In genomic region chr7:27592217-27592929, GRCm38 (mm10) we compare ENCODE assay signal across 8 mouse cellular contexts. TPM values are rescaled to one million over a fixed set of nuclear protein-coding genes. Genes with fewer than 3 reads are reported as not detected.
DNase-seq lines count a peak whose midpoint lies in the region; ATAC-seq and TF ChIP-seq lines count a peak whose summit lies in the region.

No protein-coding gene starts in this region.

- TF ChIP-seq POLR2A in bone marrow, adult 2 months (IDR thresholded peaks at IDR 0.05; ENCODE audit: borderline replicate concordance, control insufficient read depth, low read depth, low read length), result no peak

- no peaks in the 10 kb centered on the region for H3K27me3 ChIP-seq in neural tube, embryonic 11.5 days (ENCODE audit: control insufficient read depth, insufficient read depth, low read length)
- H3K27me3 ChIP-seq in forebrain, embryonic 16.5 days (replicated peaks; ENCODE audit: control insufficient read depth, insufficient read depth, low read length), result no peaks in the 10 kb centered on the region
- H3K27me3 ChIP-seq in intestine, postnatal 0 days (replicated peaks; ENCODE audit: control insufficient read depth, insufficient read depth, low read length), result no peaks in the 10 kb centered on the region
- no peaks in the 10 kb centered on the region for H3K27me3 ChIP-seq in lung, embryonic 14.5 days (ENCODE audit: insufficient read depth, low read length)

- H3K4me3 ChIP-seq in neural tube, embryonic 11.5 days (ENCODE audit: low read depth, low read length), result peak overlapping the region; percentile 67
- peak overlapping the region; percentile 92 for H3K4me3 ChIP-seq in bone marrow, adult 2 months (replicated peaks; ENCODE audit: control insufficient read depth, low read depth, low read length)
- peak overlapping the region; percentile 84 for H3K4me3 ChIP-seq in forebrain, embryonic 16.5 days (replicated peaks; ENCODE audit: low read length)
- H3K4me3 ChIP-seq in intestine, postnatal 0 days (ENCODE audit: low read depth, low read length), result peak overlapping the region; percentile 81
- H3K4me3 ChIP-seq in lung, embryonic 14.5 days (ENCODE audit: low read depth, low read length), result peak overlapping the region; percentile 69

- DNase-seq in neural tube, embryonic 11.5 days (ENCODE audit: low spot score), result no peak
- no peak for DNase-seq in neural tube, embryonic 10.5 days (ENCODE audit: extremely low spot score, low spot score)
- peak; percentile 60 for DNase-seq in lung, embryonic 14.5 days
- DNase-seq in skeletal muscle tissue, adult 2 months (ENCODE audit: low read depth, low spot score), result peak; percentile 49
- DNase-seq in MN1 (ENCODE audit: low spot score), result no peak

- ATAC-seq in neural tube, embryonic 11.5 days (ENCODE audit: insufficient read depth, low FRiP score, low TSS enrichment), result peak; percentile 82
- ATAC-seq in forebrain, embryonic 16.5 days, result peak; percentile 60
- peak; percentile 15 for ATAC-seq in intestine, postnatal 0 days
- ATAC-seq in lung, embryonic 14.5 days (ENCODE audit: insufficient read depth), result peak; percentile 62

- no peak for TF ChIP-seq CTCF in bone marrow, adult 2 months (IDR thresholded peaks at IDR 0.05; ENCODE audit: control insufficient read depth, insufficient read depth, low read length)
- no peak for TF ChIP-seq CTCF in intestine, postnatal 0 days (IDR thresholded peaks at IDR 0.05; ENCODE audit: low read depth)
- no peak for TF ChIP-seq CTCF in lung, embryonic 14.5 days (IDR thresholded peaks at IDR 0.05; ENCODE audit: low read depth)

- peak overlapping the region; percentile 80 for H3K9ac ChIP-seq in neural tube, embryonic 11.5 days (ENCODE audit: low read length)
- H3K9ac ChIP-seq in forebrain, embryonic 16.5 days (replicated peaks; ENCODE audit: low read depth, low read length), result peak overlapping the region; percentile 93
- peak overlapping the region; percentile 88 for H3K9ac ChIP-seq in intestine, postnatal 0 days (ENCODE audit: low read depth, low read length)
- peak overlapping the region; percentile 77 for H3K9ac ChIP-seq in lung, embryonic 14.5 days

- peak overlapping the region; percentile 57 for H3K4me2 ChIP-seq in neural tube, embryonic 11.5 days (ENCODE audit: low read depth)
- H3K4me2 ChIP-seq in forebrain, embryonic 16.5 days (ENCODE audit: low read length), result peak overlapping the region; percentile 77
- peak overlapping the region; percentile 81 for H3K4me2 ChIP-seq in intestine, postnatal 0 days (replicated peaks; ENCODE audit: low read depth)
- peak overlapping the region; percentile 79 for H3K4me2 ChIP-seq in lung, embryonic 14.5 days

- peak overlapping the region; percentile 97 for H3K27ac ChIP-seq in neural tube, embryonic 11.5 days (ENCODE audit: low read depth, low read length)
- H3K27ac ChIP-seq in bone marrow, adult 2 months (ENCODE audit: control insufficient read depth, insufficient read depth, low read depth, low read length, poor library complexity), result peak overlapping the region; percentile 97
- H3K27ac ChIP-seq in forebrain, embryonic 16.5 days (ENCODE audit: low read length), result peak overlapping the region; percentile 98
- peak overlapping the region; percentile 97 for H3K27ac ChIP-seq in intestine, postnatal 0 days (ENCODE audit: low read depth, low read length)
- H3K27ac ChIP-seq in lung, embryonic 14.5 days (ENCODE audit: low read depth), result peak overlapping the region; percentile 97

- 2% methylated on average over 17 of the region's 17 CpGs for WGBS in neural tube, embryonic 11.5 days
- WGBS in bone marrow, adult 2 months, result 1% methylated on average over 17 of the region's 17 CpGs
- WGBS in forebrain, embryonic 16.5 days, result 2% methylated on average over 17 of the region's 17 CpGs
- 1% methylated on average over 17 of the region's 17 CpGs for WGBS in intestine, postnatal 0 days
- 1% methylated on average over 17 of the region's 17 CpGs for WGBS in lung, embryonic 14.5 days

- no peaks in the 10 kb centered on the region for H3K9me3 ChIP-seq in neural tube, embryonic 11.5 days (ENCODE audit: control insufficient read depth, low read length)
- no peaks in the 10 kb centered on the region for H3K9me3 ChIP-seq in forebrain, embryonic 16.5 days (ENCODE audit: control insufficient read depth, low read length)
- no peaks in the 10 kb centered on the region for H3K9me3 ChIP-seq in intestine, postnatal 0 days (ENCODE audit: control insufficient read depth)
- H3K9me3 ChIP-seq in lung, embryonic 14.5 days (ENCODE audit: low read depth, low read length), result no peaks in the 10 kb centered on the region

- H3K36me3 ChIP-seq in neural tube, embryonic 11.5 days (ENCODE audit: control insufficient read depth, insufficient read depth, low read length), result no peaks in the 10 kb centered on the region
- H3K36me3 ChIP-seq in forebrain, embryonic 16.5 days (ENCODE audit: control insufficient read depth, insufficient read depth), result no peaks in the 10 kb centered on the region
- H3K36me3 ChIP-seq in intestine, postnatal 0 days (ENCODE audit: control insufficient read depth, insufficient read depth), result no peaks in the 10 kb centered on the region
- H3K36me3 ChIP-seq in lung, embryonic 14.5 days (ENCODE audit: insufficient read depth), result peaks cover 4% of the 10 kb centered on the region; the same call in 1 of the 2 replicates

- H3K4me1 ChIP-seq in neural tube, embryonic 11.5 days (ENCODE audit: control insufficient read depth, insufficient read depth, low read length), result peaks cover 11% of the 10 kb centered on the region
- peaks cover 5% of the 10 kb centered on the region for H3K4me1 ChIP-seq in bone marrow, adult 2 months (ENCODE audit: control insufficient read depth, insufficient read depth, low read length)
- peaks cover 21% of the 10 kb centered on the region for H3K4me1 ChIP-seq in forebrain, embryonic 16.5 days (replicated peaks; ENCODE audit: control insufficient read depth, insufficient read depth, low read length)
- H3K4me1 ChIP-seq in intestine, postnatal 0 days (replicated peaks; ENCODE audit: control insufficient read depth, insufficient read depth, low read length), result peaks cover 12% of the 10 kb centered on the region; the same call in 1 of the 2 replicates
- H3K4me1 ChIP-seq in lung, embryonic 14.5 days (ENCODE audit: insufficient read depth), result peaks cover 13% of the 10 kb centered on the region

RNA-seq across cellular contexts. Expression of gene Akt2, which starts 1.0 kb away (rescaled TPM):
- polyA plus RNA-seq in neural tube, embryonic 11.5 days (2014; fragmentation: Nextera tagmentation; extraction: Ambion mirVana), result 72.0 and 72.9 TPM in 2 replicates
- 44.5 and 71.2 TPM in 2 replicates for polyA plus RNA-seq in bone marrow, adult 2 months (2011; ENCODE audit: insufficient read depth, insufficient read length, low replicate concordance, missing spikeins)
- 83.7 and 99.3 TPM in 2 replicates for polyA plus RNA-seq in forebrain, embryonic 16.5 days (2015; fragmentation: Nextera tagmentation; extraction: Ambion mirVana)
- 35.8 and 36.4 TPM in 2 replicates for polyA plus RNA-seq in intestine, postnatal 0 days (2015; fragmentation: Nextera tagmentation; extraction: Ambion mirVana)
- 92.6 and 98.9 TPM in 2 replicates for polyA plus RNA-seq in lung, embryonic 14.5 days (2014; fragmentation: Nextera tagmentation; extraction: Ambion mirVana)

RNA-seq across cellular contexts. Expression of gene 2310022A10Rik, which starts 39.3 kb away (rescaled TPM):
- polyA plus RNA-seq in neural tube, embryonic 11.5 days (2014; fragmentation: Nextera tagmentation; extraction: Ambion mirVana), result 28.4 and 28.9 TPM in 2 replicates
- 8.1 and 19.0 TPM in 2 replicates for polyA plus RNA-seq in bone marrow, adult 2 months (2011; ENCODE audit: insufficient read depth, insufficient read length, low replicate concordance, missing spikeins)
- 39.1 and 40.2 TPM in 2 replicates for polyA plus RNA-seq in forebrain, embryonic 16.5 days (2015; fragmentation: Nextera tagmentation; extraction: Ambion mirVana)
- 9.0 and 10.2 TPM in 2 replicates for polyA plus RNA-seq in intestine, postnatal 0 days (2015; fragmentation: Nextera tagmentation; extraction: Ambion mirVana)
- 20.6 and 25.4 TPM in 2 replicates for polyA plus RNA-seq in lung, embryonic 14.5 days (2014; fragmentation: Nextera tagmentation; extraction: Ambion mirVana)

RNA-seq across cellular contexts. Expression of gene Pld3, which starts 39.4 kb away (rescaled TPM):
- 72.0 and 73.9 TPM in 2 replicates for polyA plus RNA-seq in neural tube, embryonic 11.5 days (2014; fragmentation: Nextera tagmentation; extraction: Ambion mirVana)
- 27.9 and 52.2 TPM in 2 replicates for polyA plus RNA-seq in bone marrow, adult 2 months (2011; ENCODE audit: insufficient read depth, insufficient read length, low replicate concordance, missing spikeins)
- 109 and 139 TPM in 2 replicates for polyA plus RNA-seq in forebrain, embryonic 16.5 days (2015; fragmentation: Nextera tagmentation; extraction: Ambion mirVana)
- 45.8 and 48.7 TPM in 2 replicates for polyA plus RNA-seq in intestine, postnatal 0 days (2015; fragmentation: Nextera tagmentation; extraction: Ambion mirVana)
- 56.7 and 57.4 TPM in 2 replicates for polyA plus RNA-seq in lung, embryonic 14.5 days (2014; fragmentation: Nextera tagmentation; extraction: Ambion mirVana)

Comparison
In these comparisons a context has a peak if more than half of its experiments do, and no peak if none do; other contexts are left out.
1. ATAC-seq: peak in every context shown above with its lines; median percentile 82 in neural tube, embryonic 11.5 days; 62 in lung, embryonic 14.5 days; 60 in forebrain, embryonic 16.5 days; 15 in intestine, postnatal 0 days.
2. DNase-seq: peak in lung, embryonic 14.5 days (single experiment) and skeletal muscle tissue, adult 2 months (single experiment); none in neural tube, embryonic 11.5 days (single experiment), neural tube, embryonic 10.5 days (single experiment) and MN1 (single experiment).
3. Peak in every context shown above with its lines, with median percentiles within 50 percentile points of each other: H3K27ac ChIP-seq, H3K4me2 ChIP-seq, H3K4me3 ChIP-seq and H3K9ac ChIP-seq.